Mouse (Mus musculus): ENCODE data around the gene Nav2.

- TF ChIP-seq MAX (IDR thresholded peaks at IDR 0.05; ENCODE audit: low read depth) (no peak), POLR2A (IDR thresholded peaks at IDR 0.05; ENCODE audit: insufficient read length, low read depth) (no peak), MYOD1 (IDR thresholded peaks at IDR 0.05; ENCODE audit: control insufficient read depth in 1 of 3, insufficient read length in 2 of 3, low read depth in 2 of 3) (no peak), SRF (IDR thresholded peaks at IDR 0.05; ENCODE audit: control insufficient read depth, insufficient read length, low read depth) (no peak)
Measured at GRCm38 (mm10) chr7:48928364-48928763, 19.8 kb downstream of the Nav2 start.
